Comparison of ENCODE assay signal across 9 mouse cellular contexts in genomic region chr11:11239346-11239745, GRCm38 (mm10).
A peak's percentile ranks its signal among the peaks of the same experiment; 100 is the strongest.
DNase-seq lines count a peak whose midpoint lies in the region; ATAC-seq and TF ChIP-seq lines count a peak whose summit lies in the region.
"Had no signal": no experiment of that assay in that cellular context is flagged by ENCODE, and none has a peak within 500 bp of the region (broad histone marks: within the 10 kb centered on the region; RNA-seq: fewer than 3 reads in every experiment).

No protein-coding gene starts in this region.

- 0 out of 2 replicates have a peak, but pooled peaks have one; percentile 16 for TF ChIP-seq CTCF in forebrain, postnatal 0 days (IDR thresholded peaks at IDR 0.05; ENCODE audit: low read depth)

- ATAC-seq in forebrain, postnatal 0 days, result no peak
- ATAC-seq in midbrain, embryonic 14.5 days (ENCODE audit: low FRiP score, low TSS enrichment), result no peak
- peak; percentile 73 for ATAC-seq in erythroblast, adult 5-6 weeks (replicated peaks; ENCODE audit: low FRiP score, poor library complexity, severe bottlenecking)
- no peak for ATAC-seq in forebrain, embryonic 16.5 days

- H3K4me3 ChIP-seq in forebrain, postnatal 0 days (ENCODE audit: low read depth, low read length), result no peak overlapping the region
- no peak overlapping the region for H3K4me3 ChIP-seq in forebrain, embryonic 10.5 days
- no peak overlapping the region for H3K4me3 ChIP-seq in midbrain, embryonic 14.5 days (replicated peaks; ENCODE audit: low read depth, low read length)
- H3K4me3 ChIP-seq in midbrain, embryonic 10.5 days, result no peak overlapping the region
- H3K4me3 ChIP-seq in forebrain, embryonic 16.5 days (replicated peaks; ENCODE audit: low read length), result no peak overlapping the region
- H3K4me3 ChIP-seq: heart, embryonic 12.5 days had no signal

- H3K27ac ChIP-seq in forebrain, postnatal 0 days (ENCODE audit: low read depth, low read length), result no peak overlapping the region
- no peak overlapping the region for H3K27ac ChIP-seq in forebrain, embryonic 10.5 days
- H3K27ac ChIP-seq in midbrain, embryonic 14.5 days (replicated peaks; ENCODE audit: low read depth, low read length), result no peak overlapping the region
- no peak overlapping the region for H3K27ac ChIP-seq in midbrain, embryonic 10.5 days (replicated peaks)
- H3K27ac ChIP-seq in forebrain, embryonic 16.5 days (ENCODE audit: low read length), result no peak overlapping the region

- 78% methylated on average over 1 of the region's 1 CpGs for WGBS in forebrain, postnatal 0 days
- 80% methylated on average over 1 of the region's 1 CpGs for WGBS in forebrain, embryonic 10.5 days
- WGBS in midbrain, embryonic 14.5 days, result 81% methylated on average over 1 of the region's 1 CpGs
- 61% methylated on average over 1 of the region's 1 CpGs for WGBS in midbrain, embryonic 10.5 days
- 74% methylated on average over 1 of the region's 1 CpGs for WGBS in forebrain, embryonic 16.5 days

- no peak overlapping the region for H3K4me2 ChIP-seq in forebrain, postnatal 0 days (ENCODE audit: low read depth)
- H3K4me2 ChIP-seq in midbrain, embryonic 14.5 days (ENCODE audit: low read length), result no peak overlapping the region
- no peak overlapping the region for H3K4me2 ChIP-seq in forebrain, embryonic 16.5 days (ENCODE audit: low read length)
- H3K4me2 ChIP-seq: heart, embryonic 12.5 days had no signal

- no peaks in the 10 kb centered on the region for H3K4me1 ChIP-seq in forebrain, postnatal 0 days (ENCODE audit: insufficient read depth)
- no peaks in the 10 kb centered on the region for H3K4me1 ChIP-seq in forebrain, embryonic 10.5 days
- no peaks in the 10 kb centered on the region for H3K4me1 ChIP-seq in midbrain, embryonic 14.5 days (ENCODE audit: control insufficient read depth, insufficient read depth, low read length)
- 0 out of 2 replicates have a peak, but pooled peaks cover 5% of the 10 kb centered on the region for H3K4me1 ChIP-seq in midbrain, embryonic 10.5 days
- H3K4me1 ChIP-seq in forebrain, embryonic 16.5 days (replicated peaks; ENCODE audit: control insufficient read depth, insufficient read depth, low read length), result no peaks in the 10 kb centered on the region; the same call in 1 of the 2 replicates
- H3K4me1 ChIP-seq: heart, embryonic 12.5 days had no signal

- H3K36me3 ChIP-seq in forebrain, postnatal 0 days (ENCODE audit: insufficient read depth), result no peaks in the 10 kb centered on the region
- H3K36me3 ChIP-seq in forebrain, embryonic 10.5 days (replicated peaks), result no peaks in the 10 kb centered on the region
- no peaks in the 10 kb centered on the region for H3K36me3 ChIP-seq in midbrain, embryonic 14.5 days (ENCODE audit: control insufficient read depth, insufficient read depth, low read length)
- H3K36me3 ChIP-seq in midbrain, embryonic 10.5 days, result no peaks in the 10 kb centered on the region
- no peaks in the 10 kb centered on the region for H3K36me3 ChIP-seq in forebrain, embryonic 16.5 days (ENCODE audit: control insufficient read depth, insufficient read depth)
- H3K36me3 ChIP-seq: heart, embryonic 12.5 days had no signal

- no peaks in the 10 kb centered on the region for H3K9me3 ChIP-seq in forebrain, postnatal 0 days (ENCODE audit: low read length)
- H3K9me3 ChIP-seq in forebrain, embryonic 10.5 days, result no peaks in the 10 kb centered on the region
- no peaks in the 10 kb centered on the region for H3K9me3 ChIP-seq in midbrain, embryonic 14.5 days (ENCODE audit: control insufficient read depth, low read length)
- no peaks in the 10 kb centered on the region for H3K9me3 ChIP-seq in midbrain, embryonic 10.5 days (replicated peaks)
- no peaks in the 10 kb centered on the region for H3K9me3 ChIP-seq in forebrain, embryonic 16.5 days (ENCODE audit: control insufficient read depth, low read length)
- H3K9me3 ChIP-seq: heart, embryonic 12.5 days had no signal

- no peak for DNase-seq in forebrain, postnatal 0 days
- no peak for DNase-seq in forebrain, embryonic 10.5 days (ENCODE audit: extremely low spot score, low spot score)
- peak; percentile 14 for DNase-seq in midbrain, embryonic 14.5 days
- DNase-seq in midbrain, embryonic 10.5 days (ENCODE audit: low spot score), result no peak
- peak; percentile 3 for DNase-seq in thymus, postnatal 25 days
- DNase-seq in cerebellum, postnatal 25 days, result no peak

- no peak overlapping the region for H3K9ac ChIP-seq in forebrain, postnatal 0 days
- H3K9ac ChIP-seq in midbrain, embryonic 14.5 days (replicated peaks; ENCODE audit: low read length), result no peak overlapping the region
- H3K9ac ChIP-seq in forebrain, embryonic 16.5 days (replicated peaks; ENCODE audit: low read depth, low read length), result no peak overlapping the region
- H3K9ac ChIP-seq: heart, embryonic 12.5 days had no signal

- H3K27me3 ChIP-seq in forebrain, postnatal 0 days (ENCODE audit: insufficient read depth, low read length), result no peaks in the 10 kb centered on the region
- H3K27me3 ChIP-seq in forebrain, embryonic 10.5 days (ENCODE audit: poor library complexity, severe bottlenecking), result no peaks in the 10 kb centered on the region
- no peaks in the 10 kb centered on the region for H3K27me3 ChIP-seq in midbrain, embryonic 14.5 days (ENCODE audit: control insufficient read depth, insufficient read depth, low read length)
- H3K27me3 ChIP-seq in midbrain, embryonic 10.5 days (ENCODE audit: low read depth, poor library complexity, severe bottlenecking), result no peaks in the 10 kb centered on the region
- H3K27me3 ChIP-seq in forebrain, embryonic 16.5 days (replicated peaks; ENCODE audit: control insufficient read depth, insufficient read depth, low read length), result no peaks in the 10 kb centered on the region
- H3K27me3 ChIP-seq: heart, embryonic 12.5 days had no signal

Comparison
In these comparisons a context has a peak if more than half of its experiments do, and no peak if none do; other contexts are left out.
1. DNase-seq: peak in midbrain, embryonic 14.5 days (single experiment) and thymus, postnatal 25 days (single experiment); none in forebrain, postnatal 0 days (single experiment), forebrain, embryonic 10.5 days (single experiment), midbrain, embryonic 10.5 days (single experiment) and cerebellum, postnatal 25 days (0 of 2).